Mouse (Mus musculus) MEL (cell line): Measurements from ENCODE around the gene Pip4k2a. TPM values are rescaled to one million over a fixed set of nuclear protein-coding genes. Genes with fewer than 3 reads are reported as not detected.

Experiments used
- DNase-seq: peaks from one replicate; pipeline ENCODE4 v3.0.0; 2011; ENCODE audit warnings: low read depth, low spot score
- H3K27ac ChIP-seq: 2 replicates; pipeline ENCODE4 v1.5.1; 2012; ENCODE audit warnings: low read depth, mild to moderate bottlenecking, control low read depth, low read length, moderate library complexity; ENCODE audit not compliant: control insufficient read depth
- H3K27me3 ChIP-seq, 2 experiments: fragments of 150-350 bp in 1 of 2; sonication (generic) in 1 of 2; 2 replicates each; pipeline ENCODE4 v1.6.1; 2012; ENCODE audit warnings: low read length in 2 of 2, mild to moderate bottlenecking in 2 of 2, improper control_type of control experiment in 1 of 2, moderate library complexity in 1 of 2; ENCODE audit not compliant: insufficient read depth in 2 of 2, control insufficient read depth in 1 of 2
- H3K36me3 ChIP-seq, 2 experiments: 2 replicates each; pipeline ENCODE4 v1.6.1; 2012 to 2014; ENCODE audit warnings: low read length in 2 of 2, improper control_type of control experiment in 1 of 2, inconsistent platforms in 1 of 2, mild to moderate bottlenecking in 1 of 2; ENCODE audit not compliant: insufficient read depth in 2 of 2, control insufficient read depth in 1 of 2
- H3K4me1 ChIP-seq, 2 experiments: fragments of 150-350 bp in 1 of 2; sonication (generic) in 1 of 2; 2 replicates each; pipeline ENCODE4 v1.6.1; 2012; ENCODE audit warnings: low read length in 2 of 2, improper control_type of control experiment in 1 of 2, mild to moderate bottlenecking in 1 of 2; ENCODE audit not compliant: insufficient read depth in 2 of 2, control insufficient read depth in 1 of 2
- H3K4me3 ChIP-seq, 2 experiments: fragments of 150-350 bp in 1 of 2; sonication (generic) in 1 of 2; 2 replicates each; pipeline ENCODE4 v1.5.1; 2012; ENCODE audit warnings: low read depth in 2 of 2, low read length in 2 of 2, mild to moderate bottlenecking in 2 of 2, moderate library complexity in 2 of 2, control low read depth in 1 of 2, improper control_type of control experiment in 1 of 2; ENCODE audit not compliant: control insufficient read depth in 1 of 2, insufficient read depth in 1 of 2
- H3K79me2 ChIP-seq: 2 replicates; pipeline ENCODE4 v1.6.1; 2012; ENCODE audit warnings: mild to moderate bottlenecking, low read length, moderate library complexity; ENCODE audit not compliant: control insufficient read depth, poor library complexity, insufficient read depth
- H3K9ac ChIP-seq: 2 replicates; pipeline ENCODE4 v1.6.1; 2012; ENCODE audit warnings: low read depth, mild to moderate bottlenecking, control low read depth, low read length, moderate library complexity; ENCODE audit not compliant: control insufficient read depth, poor library complexity, severe bottlenecking
- H3K9me3 ChIP-seq: fragments of 150-350 bp; sonication (generic); replicated peaks from 2 replicates; pipeline ENCODE4 v1.6.1; 2012; ENCODE audit warnings: mild to moderate bottlenecking, low read length, improper control_type of control experiment, moderate library complexity; ENCODE audit not compliant: insufficient read depth
- BHLHE40 ChIP-seq: IDR thresholded peaks from 2 replicates; pipeline ENCODE4 v1.6.1; 2012; ENCODE audit warnings: low read depth, mild to moderate bottlenecking, inconsistent platforms, low read length, improper control_type of control experiment, borderline replicate concordance
- CHD1 ChIP-seq: IDR thresholded peaks from 2 replicates; pipeline ENCODE4 v1.6.1; 2012; ENCODE audit warnings: low read depth, mild to moderate bottlenecking, inconsistent platforms, low read length, improper control_type of control experiment
- CHD2 ChIP-seq: IDR thresholded peaks from 2 replicates; pipeline ENCODE4 v1.6.1; 2011; ENCODE audit warnings: low read length, improper control_type of control experiment
- ELF1 ChIP-seq: IDR thresholded peaks from 2 replicates; pipeline ENCODE4 v1.6.1; 2014; ENCODE audit warnings: low read depth, mild to moderate bottlenecking, inconsistent platforms, low read length, improper control_type of control experiment, moderate library complexity
- EP300 ChIP-seq, 2 experiments: IDR thresholded peaks; 2 replicates each; pipeline ENCODE4 v1.6.1; 2011; ENCODE audit warnings: improper control_type of control experiment in 2 of 2, low read length in 2 of 2, low read depth in 1 of 2, mild to moderate bottlenecking in 1 of 2
- ETS1 ChIP-seq: IDR thresholded peaks from 2 replicates; pipeline ENCODE4 v1.6.1; 2012; ENCODE audit warnings: low read depth, mild to moderate bottlenecking, inconsistent platforms, low read length, improper control_type of control experiment, moderate library complexity
- HCFC1 ChIP-seq: IDR thresholded peaks from 2 replicates; pipeline ENCODE4 v1.6.1; 2012; ENCODE audit warnings: low read depth, mild to moderate bottlenecking, inconsistent platforms, low read length, improper control_type of control experiment, moderate library complexity
- MAFK ChIP-seq: IDR thresholded peaks from 2 replicates; pipeline ENCODE4 v1.6.1; 2011; ENCODE audit warnings: low read depth, mild to moderate bottlenecking, low read length, improper control_type of control experiment, borderline replicate concordance
- MAX ChIP-seq: IDR thresholded peaks from 2 replicates; pipeline ENCODE4 v1.6.1; 2011; ENCODE audit warnings: low read length, improper control_type of control experiment
- MYB ChIP-seq: IDR thresholded peaks from 2 replicates; pipeline ENCODE4 v1.6.1; 2011; ENCODE audit warnings: mild to moderate bottlenecking, low read depth, low read length, improper control_type of control experiment
- MYC ChIP-seq: IDR thresholded peaks from 2 replicates; pipeline ENCODE4 v1.6.1; 2011; ENCODE audit warnings: low read depth, mild to moderate bottlenecking, low read length, improper control_type of control experiment, moderate library complexity
- NELFE ChIP-seq: IDR thresholded peaks from 2 replicates; pipeline ENCODE4 v1.6.1; 2011; ENCODE audit warnings: low read depth, low read length, improper control_type of control experiment
- NRF1 ChIP-seq: IDR thresholded peaks from 2 replicates; pipeline ENCODE4 v1.6.1; 2014; ENCODE audit warnings: low read depth, mild to moderate bottlenecking, inconsistent platforms, low read length, improper control_type of control experiment, moderate library complexity; ENCODE audit not compliant: poor library complexity, insufficient read depth, severe bottlenecking
- POLR2A ChIP-seq, 2 experiments: IDR thresholded peaks; 2 replicates each; pipeline ENCODE4 v1.6.1; 2011 to 2012; ENCODE audit warnings: low read length in 2 of 2, mild to moderate bottlenecking in 2 of 2, control low read depth in 1 of 2, improper control_type of control experiment in 1 of 2, low read depth in 1 of 2, moderate library complexity in 1 of 2; ENCODE audit not compliant: control insufficient read depth in 1 of 2, insufficient read depth in 1 of 2, poor library complexity in 1 of 2
- RAD21 ChIP-seq: IDR thresholded peaks from 2 replicates; pipeline ENCODE4 v1.6.1; 2011; ENCODE audit warnings: mild to moderate bottlenecking, low read depth, low read length, improper control_type of control experiment
- SIN3A ChIP-seq: IDR thresholded peaks from 2 replicates; pipeline ENCODE4 v1.6.1; 2012; ENCODE audit warnings: low read length, improper control_type of control experiment, inconsistent platforms
- TAL1 ChIP-seq: IDR thresholded peaks from 2 replicates; pipeline ENCODE4 v1.6.1; 2012; ENCODE audit warnings: mild to moderate bottlenecking, inconsistent platforms, low read length, moderate library complexity, mixed read lengths
- ZC3H11A ChIP-seq: IDR thresholded peaks from 2 replicates; pipeline ENCODE4 v1.6.1; 2012; ENCODE audit warnings: low read depth, mild to moderate bottlenecking, inconsistent platforms, low read length, improper control_type of control experiment
- ZKSCAN1 ChIP-seq: IDR thresholded peaks from 2 replicates; pipeline ENCODE4 v1.6.1; 2012; ENCODE audit warnings: low read depth, mild to moderate bottlenecking, inconsistent platforms, low read length, improper control_type of control experiment, moderate library complexity
- ZMIZ1 ChIP-seq: IDR thresholded peaks from 2 replicates; pipeline ENCODE4 v1.6.1; 2012; ENCODE audit warnings: low read depth, mild to moderate bottlenecking, inconsistent platforms, low read length, improper control_type of control experiment, moderate library complexity
- ZNF384 ChIP-seq: IDR thresholded peaks from 2 replicates; pipeline ENCODE4 v1.6.1; 2012; ENCODE audit warnings: low read depth, mild to moderate bottlenecking, inconsistent platforms, low read length, improper control_type of control experiment
- polyA plus RNA-seq, 2 experiments: library from polyadenylated mRNA; stranded (reverse) in 1 of 2; unstranded in 1 of 2; fragments of >175 nt in 1 of 2; fragments of >200 nt in 1 of 2; gene quantifications; 2 replicates each; pipeline versions ENCODE4 v1.2.1 to v1.2.4; 2012; ENCODE audit warnings: low replicate concordance in 2 of 2, low read depth in 1 of 2; ENCODE audit not compliant: insufficient read length in 2 of 2, insufficient read depth in 1 of 2, missing spikeins in 1 of 2
- total RNA-seq: library from RNA; depleted of rRNA; stranded (reverse); fragments of 300-350 nt; gene quantifications from 2 replicates; pipeline ENCODE4 v1.2.3, GENCODE M21; 2012

Gene Pip4k2a
- total and polyA plus RNA-seq, 3 experiments: 7.9 to 48.5 TPM; not detected in 1

DNA sequence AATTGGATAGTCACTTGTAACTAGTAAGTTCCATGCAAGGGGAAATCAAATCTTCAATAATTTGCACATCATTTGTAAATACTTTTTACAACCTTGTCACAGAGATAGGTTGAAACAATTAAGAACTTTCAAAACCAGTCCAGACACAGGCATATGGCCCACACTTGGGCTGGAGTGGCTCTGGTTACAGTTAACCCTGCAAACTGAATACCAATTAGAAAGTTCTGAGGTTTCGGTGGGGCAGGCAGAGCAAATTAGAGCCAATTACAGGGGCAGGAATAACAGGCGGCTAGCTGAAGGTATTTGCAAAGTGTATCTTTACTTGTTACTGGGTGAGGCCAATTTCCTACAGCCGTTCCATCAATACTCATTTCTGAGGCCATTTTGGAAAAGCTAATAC lies 84.3 kb downstream of the Pip4k2a start:
- H3K79me2 ChIP-seq: peaks cover 5% of the 10 kb centered on the region; the same call in 1 of the 2 replicates
- H3K9ac ChIP-seq: no peak overlapping the region
- peaks cover 3 to 12% of the 10 kb centered on the region in 2 experiments for H3K4me1 ChIP-seq
- peaks cover 0 to 12% of the 10 kb centered on the region in 2 experiments; a peak in 2 of 4 replicates for H3K36me3 ChIP-seq
- TF ChIP-seq ZMIZ1 (no peak), BHLHE40 (no peak), HCFC1 (no peak)
- TF ChIP-seq, all 39 proteins: peak for 0
- no peak overlapping the region for H3K27ac ChIP-seq
- no peak overlapping the region for H3K4me3 ChIP-seq
- H3K27me3 ChIP-seq: no peaks in the 10 kb centered on the region
- no peaks in the 10 kb centered on the region for H3K9me3 ChIP-seq
- DNase-seq: no peak

DNA sequence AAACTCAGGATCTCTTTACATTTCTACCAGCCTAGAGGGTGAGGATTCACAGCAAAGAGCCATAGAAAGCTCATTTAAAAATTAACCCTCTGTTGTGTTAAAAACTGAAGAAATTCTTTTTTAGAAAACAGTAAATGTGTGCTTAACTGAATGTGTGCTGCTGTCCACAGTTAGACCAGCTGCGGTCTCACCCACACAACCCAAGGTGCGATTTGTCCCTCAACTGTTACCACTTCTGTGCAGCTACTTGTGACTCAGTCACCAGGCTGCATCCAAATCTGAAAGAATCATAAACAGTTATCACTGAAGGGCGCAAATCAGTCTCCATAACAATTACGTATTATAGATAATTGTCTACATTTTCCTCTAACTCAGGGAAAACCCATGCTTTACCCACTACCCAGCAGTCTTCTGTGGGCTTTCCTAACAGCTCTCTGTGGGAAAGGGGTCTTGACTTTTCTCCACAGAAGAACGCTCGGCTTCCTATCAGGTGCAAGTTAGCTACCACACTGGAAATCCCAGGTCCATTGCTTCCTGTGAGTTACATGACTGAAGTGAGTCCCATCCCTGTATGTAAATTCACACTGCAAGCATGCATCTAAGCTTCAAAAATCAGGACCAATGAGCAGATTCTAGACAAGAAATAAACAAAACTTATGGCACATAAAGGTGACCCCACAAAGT lies 86.5 kb downstream of the Pip4k2a start:
- no peak for DNase-seq
- H3K9me3 ChIP-seq: no peaks in the 10 kb centered on the region
- H3K9ac ChIP-seq: no peak overlapping the region
- H3K27me3 ChIP-seq: no peaks in the 10 kb centered on the region
- no peak overlapping the region for H3K4me3 ChIP-seq
- TF ChIP-seq ZNF384 (no peak), ETS1 (no peak), NRF1 (no peak), MAFK (no peak), NELFE (no peak), TAL1 (no peak), SIN3A (no peak), EP300 (IDR thresholded peaks at IDR 0.05; ENCODE audit: low read depth in 1 of 2, low read length in 2 of 2) (no peak)
- TF ChIP-seq, all 39 proteins: peak for 0
- Histone ChIP-seq H3K36me3 (no peaks in the 10 kb centered on the region; a peak in 2 of 4 replicates), H3K79me2 (peaks cover 4% of the 10 kb centered on the region; the same call in 1 of the 2 replicates), H3K27ac (no peak overlapping the region), H3K4me1 (peaks cover 0 to 3% of the 10 kb centered on the region in 2 experiments; a peak in 1 of 4 replicates)

DNA sequence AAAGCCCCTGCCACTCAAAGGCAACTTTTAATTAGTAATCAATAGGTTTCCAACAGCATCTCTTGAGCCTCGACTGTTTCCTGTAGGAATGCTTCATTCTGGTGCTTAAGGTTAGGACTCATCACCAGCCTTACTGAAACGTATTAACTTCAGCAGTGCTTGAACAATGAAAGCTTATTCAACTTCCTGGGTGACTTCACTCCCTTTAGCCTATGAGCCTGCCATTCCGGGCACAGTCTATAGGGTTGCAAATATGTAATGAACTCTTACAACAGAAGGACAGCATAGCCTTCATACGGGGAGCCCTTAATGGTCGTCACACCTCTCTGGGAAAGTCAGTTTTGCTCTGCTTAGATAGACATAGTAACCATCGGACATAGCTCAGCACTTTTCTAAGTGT lies 87.7 kb downstream of the Pip4k2a start:
- no peaks in the 10 kb centered on the region for H3K9me3 ChIP-seq
- H3K79me2 ChIP-seq: 0 out of 2 replicates have a peak, but pooled peaks cover 1% of the 10 kb centered on the region
- TF ChIP-seq ETS1: no peak
- no peak for TF ChIP-seq ZKSCAN1
- TF ChIP-seq CHD1: no peak
- TF ChIP-seq ZC3H11A: no peak
- TF ChIP-seq MYB: no peak
- TF ChIP-seq SIN3A: no peak
- TF ChIP-seq MYC: no peak
- no peak for TF ChIP-seq NELFE
- no peak for TF ChIP-seq RAD21
- TF ChIP-seq CHD2: no peak
- no peak for TF ChIP-seq MAFK
- TF ChIP-seq EP300 (IDR thresholded peaks at IDR 0.05; ENCODE audit: low read depth in 1 of 2, low read length in 2 of 2): no peak
- no peak for TF ChIP-seq ELF1
- TF ChIP-seq POLR2A (IDR thresholded peaks at IDR 0.05; ENCODE audit: control insufficient read depth in 1 of 2, insufficient read depth in 1 of 2, low read depth in 1 of 2, low read length in 2 of 2, poor library complexity in 1 of 2): no peak
- no peak for TF ChIP-seq MAX
- H3K27me3 ChIP-seq: no peaks in the 10 kb centered on the region
- no peak overlapping the region for H3K9ac ChIP-seq
- peaks cover 0 to 3% of the 10 kb centered on the region in 2 experiments; a peak in 1 of 4 replicates for H3K4me1 ChIP-seq
- no peak overlapping the region for H3K27ac ChIP-seq
- DNase-seq: no peak
- H3K4me3 ChIP-seq: no peak overlapping the region
- H3K36me3 ChIP-seq: peaks cover 2 to 3% of the 10 kb centered on the region in 2 experiments; a peak in 3 of 4 replicates
